Mouse (Mus musculus): ENCODE measurements around the gene Nmi. TPM values are rescaled to one million over a fixed set of nuclear protein-coding genes. Genes with fewer than 3 reads are reported as not detected.
A peak's percentile ranks its signal among the peaks of the same experiment; 100 is the strongest.
"Not testable (repeated sequence)": the region's sequence is repeated elsewhere in the genome, so short reads cannot be mapped to it uniquely, and the experiment has no call there.

Gene Nmi
- 1 to 10 TPM; 2.2 to 3.9 TPM for total RNA-seq (2021)

GRCm38 (mm10) chr2:51973410-51973968 lies at the start of gene Nmi:
Gene Nmi (minus strand): TSS chr2:51973494.
- DNase-seq, result no peak

DNA sequence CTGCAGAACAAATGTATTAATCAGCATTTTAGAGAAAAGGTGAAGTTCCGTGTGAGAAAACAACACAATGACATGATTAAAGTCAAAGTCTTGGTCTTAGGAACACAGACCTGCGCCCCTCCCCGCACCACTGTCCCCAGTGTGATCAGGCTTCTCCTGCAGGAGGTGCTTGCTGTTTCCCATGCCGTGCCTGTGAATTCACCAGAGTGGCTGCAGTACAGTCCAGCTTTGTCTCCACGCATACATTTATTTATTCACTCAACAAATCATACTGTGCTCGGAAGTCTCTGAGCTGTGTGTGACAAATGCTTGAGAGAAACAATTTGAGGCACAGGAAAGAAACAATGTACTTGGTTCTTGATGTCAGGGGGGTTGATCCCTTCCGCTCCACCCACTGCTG lies 43.1 kb upstream of the Nmi start:
- no peak for DNase-seq

GRCm38 (mm10) chr2:52013306-52013820 lies 40.1 kb upstream of the Nmi start:
- peak; percentile 15 to 23 for DNase-seq

GRCm38 (mm10) chr2:52011820-52012219 lies 38.5 kb upstream of the Nmi start:
- not testable (repeated sequence) for DNase-seq

- DNase-seq, result no peak
Measured at GRCm38 (mm10) chr2:52006380-52006779, 33.1 kb upstream of the Nmi start.

GRCm38 (mm10) chr2:52002299-52002698 lies 29.0 kb upstream of the Nmi start:
- DNase-seq, result not testable (repeated sequence)

GRCm38 (mm10) chr2:52001521-52001920 lies 28.2 kb upstream of the Nmi start:
- no peak for DNase-seq

GRCm38 (mm10) chr2:51999996-52000395 lies 26.7 kb upstream of the Nmi start:
- no peak for DNase-seq

GRCm38 (mm10) chr2:51991447-51991846 lies 18.2 kb upstream of the Nmi start:
- no peak for DNase-seq

GRCm38 (mm10) chr2:51989559-51989958 lies 16.3 kb upstream of the Nmi start:
- DNase-seq, result no peak

DNA sequence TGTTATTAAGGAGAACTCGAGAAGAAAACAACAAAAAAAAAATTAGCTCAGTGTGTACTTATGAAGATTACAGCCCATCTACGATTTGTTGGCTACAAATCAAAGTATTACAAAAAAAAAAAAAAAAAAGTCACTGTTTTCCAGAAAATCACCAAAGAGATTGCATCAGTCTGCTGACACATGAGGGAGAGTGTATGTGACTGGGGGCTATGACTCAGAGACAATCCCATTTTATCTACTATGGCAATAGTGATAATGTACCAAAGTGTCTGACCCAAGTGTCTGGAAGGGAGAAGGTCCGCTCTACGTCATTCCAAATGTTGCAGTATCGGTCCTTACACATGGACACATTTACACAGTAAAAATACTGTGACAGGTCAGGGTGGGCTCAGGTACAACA lies 13.4 kb upstream of the Nmi start:
- no peak for DNase-seq

GRCm38 (mm10) chr2:51986157-51986556 lies 12.9 kb upstream of the Nmi start:
- no peak for DNase-seq

DNA sequence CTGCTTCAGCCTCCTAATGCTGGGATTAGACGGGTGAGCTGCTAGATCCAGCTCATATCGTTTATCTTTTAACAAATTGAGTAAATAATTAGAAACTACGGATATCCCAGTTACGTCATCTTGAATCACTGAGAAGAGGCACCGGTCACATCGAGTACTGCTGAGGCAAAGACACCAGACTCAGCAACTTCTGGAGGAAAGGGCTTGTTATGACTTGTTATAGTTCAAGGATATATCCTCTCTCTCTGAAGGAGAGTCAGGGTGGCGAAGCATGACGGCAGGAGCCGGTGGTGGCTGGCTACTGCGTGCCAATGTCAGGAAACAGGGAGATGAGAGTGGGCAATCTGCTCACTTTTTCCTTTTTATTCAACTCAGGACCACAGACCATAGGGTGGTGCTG lies 11.9 kb upstream of the Nmi start:
- no peak for DNase-seq

DNA sequence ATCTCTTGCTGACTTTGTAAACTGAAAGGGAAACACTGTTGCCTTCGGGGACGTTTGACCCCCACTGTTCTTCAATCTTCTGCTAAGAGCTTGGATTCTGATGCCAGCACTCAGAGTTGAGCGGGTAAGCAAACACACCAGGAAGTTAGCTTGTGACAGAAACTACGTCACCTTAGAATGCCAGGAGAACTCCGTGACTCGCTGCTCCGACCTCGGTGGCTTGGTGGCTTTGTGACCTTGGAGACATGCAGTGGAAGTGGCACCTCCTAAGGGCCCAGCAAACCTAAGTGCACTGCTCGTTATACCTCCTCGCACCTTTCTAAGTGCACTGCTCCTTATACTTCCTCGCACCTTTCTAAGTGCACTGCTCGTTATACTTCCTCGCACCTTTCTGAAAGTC lies 9.0 kb upstream of the Nmi start:
- no peak for DNase-seq

- no peak for DNase-seq
Measured at GRCm38 (mm10) chr2:51981630-51982029, 8.3 kb upstream of the Nmi start.

DNA sequence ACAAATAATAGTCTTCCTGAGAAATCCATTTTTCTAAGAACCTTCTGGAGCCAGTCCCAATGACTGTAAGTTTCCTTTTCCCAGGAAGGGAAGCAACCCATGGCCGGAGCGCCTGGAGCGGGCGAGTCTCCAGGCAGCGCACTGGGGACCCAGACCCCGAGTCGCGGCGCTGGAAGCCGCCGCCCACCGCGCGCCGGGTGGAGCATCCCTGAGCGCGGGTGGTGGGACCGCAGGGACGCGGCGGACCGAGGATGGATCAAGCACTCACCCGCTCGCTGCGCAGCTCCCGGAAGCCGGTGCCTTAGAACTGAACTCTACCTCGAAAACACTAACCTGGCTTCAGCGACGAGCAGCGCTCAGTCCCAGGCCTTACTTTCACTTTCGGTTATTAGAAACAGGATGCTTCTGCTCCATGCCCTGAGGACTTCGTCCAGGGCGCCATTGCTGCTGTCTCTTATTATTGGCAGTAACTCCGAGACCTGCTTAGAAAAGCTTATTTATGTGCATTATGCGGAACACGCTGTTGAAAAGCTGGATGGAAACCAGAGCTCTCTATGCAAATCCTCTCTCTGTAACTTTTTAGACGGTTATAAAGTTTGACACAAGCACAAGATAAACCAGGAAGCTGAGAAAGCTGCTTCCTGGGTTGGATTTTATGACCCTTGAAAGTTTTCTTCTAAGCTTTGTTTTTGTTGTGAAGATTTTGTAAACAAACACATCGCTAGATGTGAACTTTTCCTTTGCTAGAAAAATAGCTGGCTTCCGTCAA lies 469 bp downstream of the Nmi start:
- peak; percentile 9 to 13 for DNase-seq

- no peak for DNase-seq
Measured at GRCm38 (mm10) chr2:51972142-51972541, 1.2 kb downstream of the Nmi start.

DNA sequence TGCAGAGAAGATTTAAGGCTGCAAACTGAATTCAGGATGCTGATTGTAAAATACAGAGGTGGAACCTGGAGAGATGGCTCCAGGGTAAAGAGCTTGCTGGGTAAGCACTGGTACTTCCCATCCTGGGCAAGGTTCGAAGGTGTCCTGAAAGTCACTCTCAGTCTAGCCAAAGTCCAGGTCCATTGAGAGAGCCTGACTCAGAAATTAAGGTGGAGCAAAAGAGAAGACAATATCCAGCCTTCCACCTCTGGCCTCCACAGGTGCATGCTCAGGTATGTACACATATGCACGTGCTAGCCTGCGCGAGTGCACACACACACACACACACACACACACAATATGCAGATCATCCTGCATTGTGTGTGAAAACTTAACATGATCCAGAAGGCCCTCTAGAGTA lies 2.4 kb downstream of the Nmi start:
- no peak for DNase-seq

DNA sequence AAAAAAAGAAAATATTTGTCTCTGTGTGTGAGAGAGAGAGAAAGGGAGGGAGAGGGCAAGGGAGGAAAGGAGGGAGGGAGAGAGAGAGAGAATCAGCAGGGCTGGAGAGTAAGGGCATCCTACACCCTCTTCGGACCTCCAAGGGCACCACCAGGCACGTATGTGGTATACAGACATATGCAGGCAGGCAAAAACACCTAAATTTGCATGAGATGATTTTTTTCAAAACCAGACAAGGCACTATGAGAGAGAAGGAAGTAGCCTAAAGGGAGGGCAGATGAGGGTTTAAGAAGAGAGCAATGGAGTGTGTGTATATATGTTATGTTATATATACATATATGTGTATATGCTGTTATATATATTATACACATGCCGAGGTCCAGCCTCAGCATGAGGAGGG lies 6.0 kb downstream of the Nmi start:
- DNase-seq, result no peak

- no peak for DNase-seq
Measured at GRCm38 (mm10) chr2:51953648-51954204, 19.6 kb downstream of the Nmi start.

DNA sequence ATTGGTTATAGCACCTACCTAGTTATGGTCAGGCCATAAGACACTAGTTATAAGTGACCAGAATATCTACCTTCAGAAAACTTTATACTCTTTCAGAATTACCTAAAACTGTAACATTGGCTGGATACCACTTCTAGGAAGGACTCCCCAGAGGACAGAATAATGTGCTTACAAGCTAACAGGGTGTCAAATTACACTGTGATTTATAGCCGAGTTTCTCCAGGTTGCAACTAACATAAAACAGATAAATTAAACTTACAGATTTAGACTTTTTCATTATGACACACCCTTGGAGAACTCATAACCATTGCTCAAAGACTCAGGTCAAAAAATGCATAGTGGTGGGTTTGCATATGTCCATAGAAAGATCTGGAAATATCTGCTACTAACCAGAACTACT lies 22.4 kb downstream of the Nmi start:
- no peak for DNase-seq

GRCm38 (mm10) chr2:51948105-51948830 lies 25.0 kb downstream of the Nmi start:
- DNase-seq, result no peak

DNA sequence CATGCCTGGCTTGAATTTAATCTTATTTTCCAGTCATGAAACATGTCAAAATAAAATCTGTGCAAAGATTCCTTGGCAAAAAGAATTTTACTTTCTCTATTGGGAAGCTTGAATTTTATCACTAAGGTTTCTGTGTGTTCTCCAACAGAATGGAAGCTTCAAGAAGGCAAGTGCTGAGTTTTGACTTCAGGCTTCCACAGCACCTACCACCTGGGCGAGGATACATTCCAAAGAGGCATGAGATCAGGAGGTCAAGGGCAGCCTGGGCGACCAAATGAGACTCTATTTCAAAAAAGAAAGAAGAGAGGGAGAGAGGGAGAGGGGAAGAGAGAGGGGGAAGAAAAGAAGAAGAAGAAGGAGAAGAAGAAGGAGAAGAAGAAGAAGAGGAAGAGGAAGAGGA lies 27.5 kb downstream of the Nmi start:
- DNase-seq, result no peak
